Mouse (Mus musculus): ENCODE measurements around the gene Gm42715.

GRCm38 (mm10) chr7:127476336-127476735, 43.0 kb upstream of the Gm42715 start:
- TF ChIP-seq CTCF (IDR thresholded peaks at IDR 0.05; ENCODE audit: control insufficient read depth, insufficient read depth, low read length), result no peak
- TF ChIP-seq POLR2A (IDR thresholded peaks at IDR 0.05; ENCODE audit: borderline replicate concordance, control insufficient read depth, low read depth, low read length), result no peak

Measured in bone marrow, adult 2 months (tissue).